Mouse (Mus musculus) limb, embryonic 11.5 days (tissue): ENCODE results near the gene Khdc3. TPM values are rescaled to one million over a fixed set of nuclear protein-coding genes. Genes with fewer than 3 reads are reported as not detected.
"Not testable (repeated sequence)": the region's sequence is repeated elsewhere in the genome, so short reads cannot be mapped to it uniquely, and the experiment has no call there.

ENCODE experiments used
- ATAC-seq: fragments of 200-750 bp; cut with Nextera tagmentation; 2 replicates; pipeline ENCODE4 v1.8.0; 2017; ENCODE audit warnings: low read depth; ENCODE audit not compliant: insufficient number of reproducible peaks, low FRiP score, low TSS enrichment
- DNase-seq: peaks from one replicate; pipeline ENCODE4 v3.0.0-alpha.2; 2015; ENCODE audit warnings: low spot score
- H3K27ac ChIP-seq: fragments of 300-500 bp; sonication (generic); replicated peaks from 2 replicates; pipeline ENCODE4 v1.5.1; 2014; ENCODE audit warnings: low read depth, mild to moderate bottlenecking, low read length
- H3K27me3 ChIP-seq: fragments of 300-500 bp; sonication (generic); 2 replicates; pipeline ENCODE4 v1.6.1; 2014; ENCODE audit warnings: mild to moderate bottlenecking, low read length, mixed read lengths; ENCODE audit not compliant: control insufficient read depth, insufficient read depth
- H3K36me3 ChIP-seq: fragments of 300-500 bp; sonication (generic); 2 replicates; pipeline ENCODE4 v1.6.1; 2014; ENCODE audit warnings: mild to moderate bottlenecking, low read length, moderate library complexity, mixed read lengths; ENCODE audit not compliant: control insufficient read depth, insufficient read depth
- H3K4me1 ChIP-seq: fragments of 300-500 bp; sonication (generic); 2 replicates; pipeline ENCODE4 v1.6.1; 2014; ENCODE audit warnings: low read length, mixed read lengths; ENCODE audit not compliant: control insufficient read depth, insufficient read depth
- H3K4me2 ChIP-seq: fragments of 300-500 bp; sonication (generic); 2 replicates; pipeline ENCODE4 v1.6.1; 2014; ENCODE audit warnings: low read depth, mild to moderate bottlenecking, moderate library complexity; ENCODE audit not compliant: severe bottlenecking
- H3K4me3 ChIP-seq: fragments of 300-500 bp; sonication (generic); 2 replicates; pipeline ENCODE4 v1.5.1; 2014; ENCODE audit warnings: low read depth, low read length
- H3K9ac ChIP-seq: fragments of 300-500 bp; sonication (generic); 2 replicates; pipeline ENCODE4 v1.6.1; 2014; ENCODE audit warnings: mild to moderate bottlenecking, low read length
- H3K9me3 ChIP-seq: fragments of 300-500 bp; sonication (generic); 2 replicates; pipeline ENCODE4 v1.6.1; 2016; ENCODE audit warnings: low read length; ENCODE audit not compliant: control insufficient read depth
- WGBS: fragments of 180-500 bp; shearing (Covaris S2); extraction: QIAGEN DNeasy Blood & Tissue Kit; methylation state at CpG from one replicate; pipeline ENCODE4 v1.1.7; 2014; 5-methylcytosine and 5-hydroxymethylcytosine counted together
- polyA plus RNA-seq: library from polyadenylated mRNA; unstranded; fragments of >200 nt; fragmentation: Nextera tagmentation; extraction: Ambion mirVana; gene quantifications from 2 replicates; pipeline ENCODE4 v1.2.1, GENCODE M21; 2014

Gene Khdc3
- polyA plus RNA-seq, 1 experiment from 2014 or later, result not detected

- Histone ChIP-seq H3K36me3 (no peaks in the 10 kb centered on the region), H3K27ac (no peak overlapping the region), H3K4me2 (no peak overlapping the region), H3K4me1 (no peaks in the 10 kb centered on the region; the same call in 1 of the 2 replicates), H3K27me3 (no peaks in the 10 kb centered on the region), H3K9ac (no peak overlapping the region), H3K4me3 (no peak overlapping the region), H3K9me3 (no peaks in the 10 kb centered on the region)
- no peak for DNase-seq
- ATAC-seq, result no peak
- WGBS, result 85% methylated on average over 8 of the region's 8 CpGs
These were observed 29.2 kb upstream of the Khdc3 start for GRCm38 (mm10) chr9:73072426-73072825.

GRCm38 (mm10) chr9:73073169-73073568 lies 28.5 kb upstream of the Khdc3 start:
- Histone ChIP-seq H3K4me1 (no peaks in the 10 kb centered on the region), H3K4me3 (no peak overlapping the region), H3K27ac (no peak overlapping the region), H3K27me3 (no peaks in the 10 kb centered on the region), H3K4me2 (no peak overlapping the region), H3K9ac (no peak overlapping the region), H3K36me3 (no peaks in the 10 kb centered on the region), H3K9me3 (no peaks in the 10 kb centered on the region)
- whole genome bisulfite sequencing, result 94% methylated on average over 5 of the region's 5 CpGs
- DNase-seq, result no peak
- ATAC-seq, result no peak

DNA sequence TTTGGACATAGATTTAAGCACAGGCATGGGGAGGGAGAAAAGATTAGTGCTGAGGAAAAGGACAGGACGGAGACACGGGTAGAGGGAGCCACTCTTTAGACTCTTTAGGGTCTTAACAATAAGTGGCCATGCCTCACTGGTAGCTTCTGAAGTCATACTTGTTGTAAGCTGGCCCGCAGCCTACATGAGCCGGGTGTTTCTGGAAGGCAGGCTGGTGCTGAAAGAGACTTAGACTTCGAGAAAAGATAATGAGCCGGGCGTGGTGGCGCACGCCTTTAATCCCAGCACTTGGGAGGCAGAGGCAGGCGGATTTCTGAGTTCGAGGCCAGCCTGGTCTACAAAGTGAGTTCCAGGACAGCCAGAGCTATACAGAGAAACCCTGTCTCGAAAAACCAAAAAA lies 22.3 kb upstream of the Khdc3 start:
- not testable (repeated sequence) for H3K9me3 ChIP-seq, H3K4me2 ChIP-seq, H3K4me1 ChIP-seq, H3K4me3 ChIP-seq, DNase-seq, H3K36me3 ChIP-seq, H3K9ac ChIP-seq, ATAC-seq, H3K27me3 ChIP-seq, H3K27ac ChIP-seq
- 91% methylated on average over 11 of the region's 12 CpGs for WGBS

GRCm38 (mm10) chr9:73079801-73080325 lies 21.8 kb upstream of the Khdc3 start:
- H3K9me3 ChIP-seq, result no peaks in the 10 kb centered on the region
- 59% methylated on average over 7 of the region's 7 CpGs for WGBS
- H3K9ac ChIP-seq, result no peak overlapping the region
- no peaks in the 10 kb centered on the region for H3K27me3 ChIP-seq
- no peaks in the 10 kb centered on the region for H3K4me1 ChIP-seq
- no peak for ATAC-seq
- no peak overlapping the region for H3K4me2 ChIP-seq
- DNase-seq, result no peak
- H3K36me3 ChIP-seq, result no peaks in the 10 kb centered on the region
- H3K27ac ChIP-seq, result no peak overlapping the region
- no peak overlapping the region for H3K4me3 ChIP-seq

DNA sequence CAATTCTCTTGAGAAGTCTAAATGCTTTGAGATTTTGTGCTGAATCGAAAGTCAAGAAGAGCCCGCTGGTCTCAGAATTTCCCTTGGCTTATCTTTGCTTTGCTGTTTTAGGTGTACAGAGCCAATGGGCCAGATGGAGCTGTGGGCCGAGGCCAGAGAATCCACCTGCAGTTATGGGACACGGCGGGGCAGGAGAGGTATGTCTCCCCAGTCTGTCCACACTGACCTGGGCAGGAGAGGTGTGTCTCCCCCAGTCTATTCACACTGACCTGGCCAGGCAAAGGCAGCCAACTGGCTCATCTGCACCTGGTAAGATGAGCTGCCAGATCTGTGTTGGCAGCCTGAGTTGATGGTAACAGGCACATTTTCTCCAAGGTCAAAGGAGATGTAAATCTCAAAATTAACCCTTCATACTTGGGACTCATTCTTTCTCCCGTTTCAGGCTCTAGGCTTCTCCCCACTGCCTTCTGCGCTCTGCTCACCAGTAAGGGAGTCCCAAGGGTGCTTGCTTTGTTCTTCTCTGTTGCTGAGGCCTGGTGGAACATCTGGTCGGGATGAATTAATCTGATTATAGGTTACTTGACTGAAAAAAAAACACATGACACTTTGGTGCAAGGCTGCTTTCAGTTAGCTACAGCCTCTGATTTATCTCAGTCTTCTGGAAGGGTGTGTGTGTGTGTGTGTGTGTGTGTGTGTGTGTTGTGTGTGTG lies 19.2 kb upstream of the Khdc3 start:
- DNase-seq, result no peak
- no peaks in the 10 kb centered on the region for H3K9me3 ChIP-seq
- H3K9ac ChIP-seq, result no peak overlapping the region
- no peaks in the 10 kb centered on the region for H3K4me1 ChIP-seq
- H3K27ac ChIP-seq, result no peak overlapping the region
- no peaks in the 10 kb centered on the region for H3K27me3 ChIP-seq
- no peak overlapping the region for H3K4me3 ChIP-seq
- ATAC-seq, result no peak
- no peaks in the 10 kb centered on the region for H3K36me3 ChIP-seq
- WGBS, result 77% methylated on average over 8 of the region's 8 CpGs
- H3K4me2 ChIP-seq, result no peak overlapping the region

DNA sequence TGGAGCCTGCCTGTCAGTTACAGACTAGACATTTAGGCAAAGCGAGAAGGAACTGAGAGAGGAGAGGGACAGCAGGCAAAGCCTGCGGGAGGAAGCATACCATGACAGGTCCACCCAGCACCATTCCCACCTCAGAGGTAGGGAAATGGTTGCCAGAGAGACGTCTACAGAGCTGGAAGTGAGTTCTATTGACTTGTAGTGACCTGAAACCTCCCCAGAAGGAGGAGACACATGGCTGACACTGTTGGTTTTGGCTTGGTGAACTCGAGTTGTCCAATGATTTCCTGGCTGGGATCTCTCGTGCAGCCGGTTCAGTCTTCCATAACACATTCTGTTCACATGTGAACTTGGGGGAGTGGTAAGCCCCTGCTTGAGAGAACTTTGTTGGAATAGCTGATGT lies 17.7 kb upstream of the Khdc3 start:
- no peaks in the 10 kb centered on the region for H3K36me3 ChIP-seq
- H3K4me3 ChIP-seq, result no peak overlapping the region
- H3K4me1 ChIP-seq, result no peaks in the 10 kb centered on the region
- no peak overlapping the region for H3K27ac ChIP-seq
- no peaks in the 10 kb centered on the region for H3K27me3 ChIP-seq
- ATAC-seq (no peak), DNase-seq (no peak)
- WGBS, result 73% methylated on average over 6 of the region's 6 CpGs
- H3K4me2 ChIP-seq, result no peak overlapping the region
- H3K9me3 ChIP-seq, result no peaks in the 10 kb centered on the region
- no peak overlapping the region for H3K9ac ChIP-seq

DNA sequence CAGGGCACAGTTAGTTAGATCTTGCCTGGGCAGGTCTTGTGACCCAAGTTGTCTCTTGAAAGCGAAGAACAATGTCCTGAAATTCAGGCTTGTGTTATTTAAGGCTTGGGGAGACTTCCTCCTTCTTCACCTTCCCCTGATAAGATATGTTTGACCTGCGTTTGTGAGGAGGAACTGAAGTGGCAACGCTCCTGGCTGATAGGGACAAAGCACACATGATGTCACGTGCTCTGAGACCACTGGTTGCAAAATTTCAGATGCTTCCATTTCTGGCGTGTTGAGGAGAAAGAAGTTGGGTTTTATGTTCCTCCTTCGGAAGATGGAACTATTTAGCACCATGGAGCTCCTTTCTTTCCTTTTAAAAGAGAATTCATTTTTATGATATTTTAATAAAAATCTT lies 15.8 kb upstream of the Khdc3 start:
- WGBS, result 84% methylated on average over 6 of the region's 6 CpGs
- Histone ChIP-seq H3K9me3 (no peaks in the 10 kb centered on the region), H3K36me3 (no peaks in the 10 kb centered on the region), H3K4me3 (no peak overlapping the region), H3K4me2 (no peak overlapping the region), H3K27ac (no peak overlapping the region), H3K27me3 (no peaks in the 10 kb centered on the region), H3K9ac (no peak overlapping the region), H3K4me1 (no peaks in the 10 kb centered on the region)
- no peak for DNase-seq
- ATAC-seq, result no peak

- Histone ChIP-seq H3K9me3 (no peaks in the 10 kb centered on the region), H3K4me3 (no peak overlapping the region), H3K4me2 (no peak overlapping the region), H3K9ac (no peak overlapping the region), H3K36me3 (no peaks in the 10 kb centered on the region), H3K4me1 (no peaks in the 10 kb centered on the region), H3K27me3 (no peaks in the 10 kb centered on the region), H3K27ac (no peak overlapping the region)
- no peak for DNase-seq
- ATAC-seq, result no peak
- WGBS, result 66% methylated on average over 8 of the region's 8 CpGs
These were observed 14.5 kb upstream of the Khdc3 start for GRCm38 (mm10) chr9:73087121-73087520.

GRCm38 (mm10) chr9:73087581-73087980 lies 14.1 kb upstream of the Khdc3 start:
- Histone ChIP-seq H3K4me2 (no peak overlapping the region), H3K27ac (no peak overlapping the region), H3K9me3 (no peaks in the 10 kb centered on the region), H3K4me3 (no peak overlapping the region), H3K36me3 (no peaks in the 10 kb centered on the region), H3K27me3 (no peaks in the 10 kb centered on the region), H3K9ac (no peak overlapping the region), H3K4me1 (no peaks in the 10 kb centered on the region)
- ATAC-seq (no peak), DNase-seq (no peak)
- 76% methylated on average over 5 of the region's 5 CpGs for WGBS
